Mouse (Mus musculus): ENCODE measurements around the gene Prrg2. TPM values are rescaled to one million over a fixed set of nuclear protein-coding genes. Genes with fewer than 3 reads are reported as not detected.

Gene Prrg2
- polyA plus RNA-seq, 1 experiment, result 19.9 TPM

DNA sequence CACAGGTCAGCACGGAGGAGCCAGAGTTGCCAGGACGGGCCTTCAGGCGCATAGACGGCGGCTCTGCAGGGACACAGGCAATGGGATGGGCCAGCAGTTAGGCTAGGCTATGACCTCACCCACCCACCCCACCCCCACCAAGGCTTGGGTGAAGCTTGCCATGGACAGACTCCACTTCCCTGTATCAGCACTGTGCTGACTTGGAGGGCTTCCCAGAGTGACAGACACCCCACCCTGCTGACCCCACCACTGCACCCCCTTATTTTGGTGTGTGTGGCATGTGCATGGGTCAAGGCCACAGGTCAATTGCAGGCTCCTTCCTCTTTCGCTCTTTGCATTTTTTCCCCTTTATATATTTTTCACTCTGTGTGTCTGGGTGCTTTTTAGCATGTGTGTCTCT is 32.9 kb upstream of the Prrg2 start:
- 82% methylated on average over 6 of the region's 6 CpGs for WGBS
- Histone ChIP-seq H3K4me1 (ENCODE audit: control insufficient read depth, insufficient read depth, insufficient read length) (peaks cover 2% of the 10 kb centered on the region), H3K27ac (ENCODE audit: insufficient read depth, low read length) (no peak overlapping the region), H3K27me3 (ENCODE audit: control insufficient read depth, insufficient read depth, low read length) (no peaks in the 10 kb centered on the region), H3K4me3 (ENCODE audit: extremely low read depth, insufficient read depth, insufficient read length) (no peak overlapping the region), H3K36me3 (ENCODE audit: control insufficient read depth, insufficient read depth, low read length) (no peaks in the 10 kb centered on the region; the same call in 1 of the 2 replicates)
- no peak for TF ChIP-seq POLR2A (IDR thresholded peaks at IDR 0.05; ENCODE audit: low read depth, low read length)
- TF ChIP-seq CTCF (IDR thresholded peaks at IDR 0.05; ENCODE audit: extremely low read depth, insufficient read depth, insufficient read length, insufficient replicate concordance), result no peak
- no peak for DNase-seq (ENCODE audit: low read depth in 1 of 2, low spot score in 2 of 2)

GRCm38 (mm10) chr7:45094121-45094520 is 31.6 kb upstream of the Prrg2 start:
- Histone ChIP-seq H3K4me3 (ENCODE audit: extremely low read depth, insufficient read depth, insufficient read length) (no peak overlapping the region), H3K4me1 (ENCODE audit: control insufficient read depth, insufficient read depth, insufficient read length) (peaks cover 2% of the 10 kb centered on the region)
- 82% methylated on average over 7 of the region's 7 CpGs for WGBS

GRCm38 (mm10) chr7:45093516-45093905 is 31.0 kb upstream of the Prrg2 start:
- no peak for DNase-seq (ENCODE audit: low read depth in 1 of 2, low spot score in 2 of 2)
- Histone ChIP-seq H3K27me3 (ENCODE audit: control insufficient read depth, insufficient read depth, low read length) (no peaks in the 10 kb centered on the region), H3K36me3 (ENCODE audit: control insufficient read depth, insufficient read depth, low read length) (no peaks in the 10 kb centered on the region; the same call in 1 of the 2 replicates), H3K4me3 (ENCODE audit: extremely low read depth, insufficient read depth, insufficient read length) (no peak overlapping the region), H3K27ac (ENCODE audit: insufficient read depth, low read length) (no peak overlapping the region), H3K4me1 (ENCODE audit: control insufficient read depth, insufficient read depth, insufficient read length) (peaks cover 2% of the 10 kb centered on the region)
- TF ChIP-seq POLR2A (IDR thresholded peaks at IDR 0.05; ENCODE audit: low read depth, low read length), result no peak
- WGBS, result 54% methylated on average over 18 of the region's 18 CpGs

More at GRCm38 (mm10) chr7:45094121-45094520, 31.6 kb upstream of the Prrg2 start:
- TF ChIP-seq CTCF (IDR thresholded peaks at IDR 0.05; ENCODE audit: extremely low read depth, insufficient read depth, insufficient read length, insufficient replicate concordance) (no peak), POLR2A (IDR thresholded peaks at IDR 0.05; ENCODE audit: low read depth, low read length) (no peak)
- DNase-seq (ENCODE audit: low read depth in 1 of 2, low spot score in 2 of 2), result no peak
- Histone ChIP-seq H3K27me3 (ENCODE audit: control insufficient read depth, insufficient read depth, low read length) (no peaks in the 10 kb centered on the region), H3K27ac (ENCODE audit: insufficient read depth, low read length) (no peak overlapping the region), H3K36me3 (ENCODE audit: control insufficient read depth, insufficient read depth, low read length) (no peaks in the 10 kb centered on the region; the same call in 1 of the 2 replicates)

DNA sequence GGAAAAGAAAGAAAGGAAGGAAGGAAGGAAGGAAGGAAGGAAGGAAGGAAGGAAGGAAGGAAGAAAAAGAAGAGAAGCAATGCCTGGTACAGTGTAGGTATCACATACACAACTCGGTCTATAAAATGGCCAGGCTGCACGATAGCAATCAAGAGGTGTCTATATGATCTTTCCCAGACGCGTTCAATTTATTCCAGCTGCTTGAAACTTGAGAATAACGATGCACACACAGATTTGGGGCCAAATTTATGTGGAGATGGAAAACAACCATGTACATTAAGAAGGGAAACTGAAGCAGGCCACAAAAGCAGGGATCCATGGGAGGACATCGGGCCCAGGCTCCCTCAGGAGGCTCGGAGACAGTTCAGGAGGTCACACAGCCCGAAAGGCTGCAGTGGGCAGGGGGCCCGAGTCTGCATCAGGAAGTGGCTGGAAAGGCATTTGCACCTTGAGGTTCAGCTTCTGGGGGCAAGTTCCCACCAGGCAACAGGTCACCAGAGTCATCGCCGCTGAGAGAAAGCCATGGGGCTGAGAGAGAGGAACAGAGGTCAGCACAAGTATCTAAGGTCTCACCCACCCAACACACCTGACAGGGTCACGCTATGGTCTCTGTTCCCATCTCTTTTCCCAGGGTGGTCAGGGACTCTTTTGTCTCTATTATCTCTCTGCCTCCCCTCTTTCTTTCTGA is 30.5 kb upstream of the Prrg2 start:
- Histone ChIP-seq H3K36me3 (ENCODE audit: control insufficient read depth, insufficient read depth, low read length) (no peaks in the 10 kb centered on the region; the same call in 1 of the 2 replicates), H3K27me3 (ENCODE audit: control insufficient read depth, insufficient read depth, low read length) (no peaks in the 10 kb centered on the region), H3K27ac (ENCODE audit: insufficient read depth, low read length) (no peak overlapping the region), H3K4me1 (ENCODE audit: control insufficient read depth, insufficient read depth, insufficient read length) (peaks cover 2% of the 10 kb centered on the region), H3K4me3 (ENCODE audit: extremely low read depth, insufficient read depth, insufficient read length) (no peak overlapping the region)
- TF ChIP-seq CTCF (IDR thresholded peaks at IDR 0.05; ENCODE audit: extremely low read depth, insufficient read depth, insufficient read length, insufficient replicate concordance), result no peak
- 80% methylated on average over 12 of the region's 12 CpGs for WGBS
- DNase-seq (ENCODE audit: low read depth in 1 of 2, low spot score in 2 of 2), result no peak

GRCm38 (mm10) chr7:45092048-45092447 is 29.6 kb upstream of the Prrg2 start, which contains the start of gene Rcn3:
Gene Rcn3, minus strand, starts transcription at chr7:45092221.
- WGBS, result 2% methylated on average over 16 of the region's 16 CpGs
- DNase-seq (ENCODE audit: low read depth in 1 of 2, low spot score in 2 of 2), result no peak

DNA sequence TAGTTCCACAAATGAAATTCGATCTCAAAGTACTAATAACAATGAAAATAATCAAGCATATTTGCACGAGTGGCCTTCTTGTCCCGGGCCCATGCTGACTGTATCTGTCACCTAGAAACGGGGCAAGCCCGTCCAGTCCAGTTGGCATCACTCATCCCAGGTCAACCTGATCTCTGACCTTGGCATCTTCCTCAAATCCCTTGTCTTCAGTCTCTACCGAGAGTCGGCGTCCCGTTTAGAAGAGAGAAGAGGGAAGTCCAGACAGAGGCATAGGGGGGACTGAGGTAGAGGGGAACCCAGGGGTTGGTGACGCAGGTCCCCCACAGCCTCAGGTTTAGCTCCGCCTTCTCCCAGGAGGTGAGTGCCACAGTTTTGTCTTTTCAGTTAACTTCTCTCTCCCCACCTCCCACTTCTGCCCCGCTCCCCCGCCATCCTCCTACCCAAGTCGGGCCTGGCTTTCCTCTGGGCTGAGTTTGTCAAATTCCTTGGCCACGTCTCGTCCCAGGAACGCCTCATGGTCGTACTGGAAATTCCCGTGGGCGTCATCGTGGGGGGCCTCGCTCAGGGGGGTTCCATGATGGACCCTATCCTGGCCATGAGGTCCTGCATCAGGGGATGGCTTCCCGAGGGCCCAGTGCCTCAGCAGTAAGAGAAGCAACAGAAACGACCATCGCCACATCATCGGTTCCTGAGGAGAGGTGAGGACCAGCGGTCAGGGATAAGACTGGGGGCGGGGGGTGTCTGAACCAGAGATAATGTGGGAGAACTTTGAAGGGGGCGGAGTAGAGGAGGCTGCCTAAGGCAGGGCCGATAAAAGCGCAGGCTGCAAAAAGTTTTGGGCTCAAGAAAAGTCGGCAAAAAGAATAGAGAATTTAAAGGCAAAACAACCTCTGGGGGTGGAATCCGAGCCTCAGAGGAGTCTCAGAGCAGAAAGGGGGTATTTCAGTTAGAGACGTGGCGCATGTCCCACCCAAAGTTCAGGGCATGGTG is 28.8 kb upstream of the Prrg2 start:
- TF ChIP-seq CTCF (IDR thresholded peaks at IDR 0.05; ENCODE audit: extremely low read depth, insufficient read depth, insufficient read length, insufficient replicate concordance) (no peak), POLR2A (IDR thresholded peaks at IDR 0.05; ENCODE audit: low read depth, low read length) (no peak)
- peaks cover 2% of the 10 kb centered on the region for H3K4me1 ChIP-seq (ENCODE audit: control insufficient read depth, insufficient read depth, insufficient read length)
- no peaks in the 10 kb centered on the region for H3K27me3 ChIP-seq (ENCODE audit: control insufficient read depth, insufficient read depth, low read length)
- H3K4me3 ChIP-seq (ENCODE audit: extremely low read depth, insufficient read depth, insufficient read length), result peak overlapping the region; percentile 38; the same call in 1 of the 2 replicates
- H3K36me3 ChIP-seq (ENCODE audit: control insufficient read depth, insufficient read depth, low read length), result no peaks in the 10 kb centered on the region; the same call in 1 of the 2 replicates
- peak overlapping the region; percentile 23 for H3K27ac ChIP-seq (ENCODE audit: insufficient read depth, low read length)
- 12% methylated on average over 35 of the region's 35 CpGs for WGBS
- no peak for DNase-seq (ENCODE audit: low read depth in 1 of 2, low spot score in 2 of 2)

More at GRCm38 (mm10) chr7:45092048-45092447, 29.6 kb upstream of the Prrg2 start, which contains the start of gene Rcn3:
- no peaks in the 10 kb centered on the region for H3K27me3 ChIP-seq (ENCODE audit: control insufficient read depth, insufficient read depth, low read length)
- H3K4me1 ChIP-seq (ENCODE audit: control insufficient read depth, insufficient read depth, insufficient read length), result peaks cover 2% of the 10 kb centered on the region
- H3K36me3 ChIP-seq (ENCODE audit: control insufficient read depth, insufficient read depth, low read length), result no peaks in the 10 kb centered on the region; the same call in 1 of the 2 replicates
- H3K4me3 ChIP-seq (ENCODE audit: extremely low read depth, insufficient read depth, insufficient read length), result peak within 1 kb of the TSS; percentile 38; the same call in 1 of the 2 replicates
- peak within 1 kb of the TSS; percentile 23 for H3K27ac ChIP-seq (ENCODE audit: insufficient read depth, low read length)
- TF ChIP-seq CTCF (IDR thresholded peaks at IDR 0.05; ENCODE audit: extremely low read depth, insufficient read depth, insufficient read length, insufficient replicate concordance) (no peak), POLR2A (IDR thresholded peaks at IDR 0.05; ENCODE audit: low read depth, low read length) (no peak)

Measured in spleen, adult 2 months (tissue).